Mouse (Mus musculus) spleen, adult 2 months (tissue): ENCODE results near the gene Ptrh1.

Experiments used
- CTCF ChIP-seq: fragments of 200-500 bp; IDR thresholded peaks from 2 replicates; pipeline ENCODE4 v1.5.1; 2011; ENCODE audit warnings: mild to moderate bottlenecking, inconsistent platforms; ENCODE audit not compliant: insufficient read depth, insufficient read length, insufficient replicate concordance; ENCODE audit errors: extremely low read depth
- POLR2A ChIP-seq: fragments of 200-500 bp; IDR thresholded peaks from 2 replicates; pipeline ENCODE4 v1.6.1; 2011; ENCODE audit warnings: low read depth, low read length, inconsistent platforms

DNA sequence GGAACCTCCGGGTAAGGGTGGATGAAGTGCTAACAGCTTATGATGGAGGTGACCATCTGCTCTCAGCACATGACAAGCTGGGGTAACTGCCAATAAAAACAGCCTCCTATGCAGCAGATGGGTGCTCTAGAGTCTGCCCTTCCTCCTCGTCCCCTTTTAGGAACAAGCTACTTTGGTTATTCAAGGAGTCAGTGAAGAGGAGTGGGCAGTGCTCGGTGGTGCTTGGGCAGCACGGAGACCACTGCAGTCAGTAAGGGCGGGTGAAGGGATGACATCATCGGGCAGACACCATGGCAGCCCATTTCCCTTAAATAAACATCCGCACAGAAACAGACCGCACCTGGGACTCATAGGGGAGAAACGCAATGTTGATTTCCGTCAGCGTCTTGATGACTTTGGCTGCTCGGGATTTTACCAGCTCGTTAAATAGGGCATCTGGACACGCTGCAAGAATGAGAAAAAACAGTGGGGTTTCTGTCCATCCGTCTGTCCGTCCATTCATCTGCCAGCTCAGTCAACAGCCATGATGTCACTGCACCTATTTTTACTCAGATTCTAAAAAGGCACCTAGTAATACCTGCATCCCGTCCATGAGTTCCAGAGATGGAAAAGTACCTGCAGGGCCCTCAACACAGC lies 41.5 kb downstream of the Ptrh1 start:
- TF ChIP-seq CTCF (no peak), POLR2A (no peak)
